Comparison of ENCODE assay signal across 9 mouse cellular contexts in the genomic region with DNA sequence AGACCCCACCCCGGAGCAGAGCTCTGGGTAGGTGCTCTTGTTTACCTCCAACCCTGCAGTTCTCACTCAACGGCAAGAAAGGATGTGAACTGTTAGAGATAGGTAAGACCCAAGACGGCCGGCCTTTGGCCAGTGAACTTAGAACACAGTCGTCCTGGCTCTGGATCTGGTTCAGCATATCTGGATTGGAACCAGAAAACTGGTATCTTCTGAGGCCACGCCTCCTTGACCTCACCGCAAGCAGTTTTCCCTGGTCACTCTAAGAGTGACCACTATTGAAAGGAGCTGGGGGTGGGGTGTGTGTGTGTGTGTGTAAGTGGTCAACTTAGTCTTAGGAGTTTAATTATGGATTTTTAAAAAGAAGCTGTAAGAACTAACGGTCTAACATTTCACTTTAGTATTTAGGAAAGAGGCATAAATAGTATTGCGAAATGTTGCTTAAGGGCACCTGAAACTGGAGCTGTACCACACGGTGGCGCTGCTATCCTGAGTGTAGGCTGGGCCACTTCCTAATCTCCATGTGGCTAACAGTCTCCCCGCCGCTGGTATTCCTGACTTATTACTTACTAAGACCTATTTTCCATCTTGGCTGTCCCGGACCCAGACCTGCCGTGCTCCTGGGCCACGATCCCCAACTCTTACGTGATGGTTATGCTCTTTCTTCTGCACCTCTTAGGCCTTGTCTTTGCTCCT. TPM values are rescaled to one million over a fixed set of nuclear protein-coding genes. Genes with fewer than 3 reads are reported as not detected.
A peak's percentile ranks its signal among the peaks of the same experiment; 100 is the strongest.
DNase-seq lines count a peak whose midpoint lies in the region; ATAC-seq lines count a peak whose summit lies in the region.
"Had no signal": no experiment of that assay in that cellular context is flagged by ENCODE, and none has a peak within 500 bp of the region (broad histone marks: within the 10 kb centered on the region; RNA-seq: fewer than 3 reads in every experiment).

No protein-coding gene starts in this region.

- H3K4me2 ChIP-seq in lung, embryonic 16.5 days (ENCODE audit: low read depth, low read length) = no peak overlapping the region

- H3K9me3 ChIP-seq in lung, embryonic 16.5 days (ENCODE audit: control insufficient read depth, low read length) = no peaks in the 10 kb centered on the region

- H3K4me1 ChIP-seq in lung, embryonic 16.5 days (replicated peaks; ENCODE audit: control insufficient read depth, insufficient read depth, low read length) = no peaks in the 10 kb centered on the region

- DNase-seq in ES-CJ7 (ENCODE audit: low read depth, low spot score) = peak; percentile 79
- peak; percentile 74 for DNase-seq in c-Kit-negative CD71-positive TER-119-positive erythroid progenitor cells, embryonic 14.5 days (ENCODE audit: low read depth, low spot score)
- peak; percentile 81 for DNase-seq in fibroblast of lung, adult 2 months (ENCODE audit: low read depth)
- peak; percentile 84 for DNase-seq in heart, postnatal 4 days
- DNase-seq in layer of hippocampus, adult 9-11 months = peak; percentile 59
- DNase-seq in ovary, adult 18-20 months (ENCODE audit: low spot score) = peak; percentile 55
- DNase-seq in thymus, postnatal 25 days = peak; percentile 66

- WGBS in lung, embryonic 16.5 days = 28% methylated on average over 17 of the region's 17 CpGs

- H3K4me3 ChIP-seq in lung, embryonic 16.5 days (ENCODE audit: low read length) = no peak overlapping the region

- H3K27ac ChIP-seq in lung, embryonic 16.5 days (ENCODE audit: low read length) = no peak overlapping the region

- no peaks in the 10 kb centered on the region for H3K36me3 ChIP-seq in lung, embryonic 16.5 days (ENCODE audit: control insufficient read depth, insufficient read depth, low read length)

- peak overlapping the region; percentile 25; the same call in 1 of the 2 replicates for H3K9ac ChIP-seq in lung, embryonic 16.5 days (ENCODE audit: low read length)

- H3K27me3 ChIP-seq in lung, embryonic 16.5 days (ENCODE audit: control insufficient read depth, insufficient read depth, low read depth, low read length) = no peaks in the 10 kb centered on the region

- peak; percentile 47 for ATAC-seq in lung, embryonic 16.5 days (ENCODE audit: low read depth)

RNA-seq across cellular contexts. Expression of a gene that starts 17.9 kb away (rescaled TPM):
- not detected for total RNA-seq in heart, postnatal 4 days (2021)
- 0.30 TPM in 1 of 2 replicates, not detected in the other for polyA plus RNA-seq in lung, embryonic 16.5 days (2015; fragmentation: Nextera tagmentation; extraction: Ambion mirVana)
- total RNA-seq: layer of hippocampus, adult 18-20 months had no signal

RNA-seq across cellular contexts. Expression of a gene that starts 20.6 kb away (rescaled TPM):
- total RNA-seq in heart, postnatal 4 days (2021) = not detected
- 0.18 TPM in 1 of 2 replicates, not detected in the other for polyA plus RNA-seq in lung, embryonic 16.5 days (2015; fragmentation: Nextera tagmentation; extraction: Ambion mirVana)

RNA-seq across cellular contexts. Expression of a gene that starts 55.6 kb away (rescaled TPM):
- under 1 TPM; 0.29 to 0.50 TPM for total RNA-seq in heart, postnatal 4 days (2021)
- 2.1 and 2.4 TPM in 2 replicates for polyA plus RNA-seq in lung, embryonic 16.5 days (2015; fragmentation: Nextera tagmentation; extraction: Ambion mirVana)

RNA-seq across cellular contexts. Expression of a gene that starts 57.8 kb away (rescaled TPM):
- total RNA-seq in heart, postnatal 4 days (2021) = 10 to 100 TPM; 13.2 to 15.5 TPM
- polyA plus RNA-seq in lung, embryonic 16.5 days (2015; fragmentation: Nextera tagmentation; extraction: Ambion mirVana) = 5.5 and 7.9 TPM in 2 replicates

RNA-seq across cellular contexts. Expression of a gene that starts 59.3 kb away (rescaled TPM):
- 100 to 1,000 TPM; 862 to 957 TPM for total RNA-seq in heart, postnatal 4 days (2021)
- 90.0 and 92.0 TPM in 2 replicates for polyA plus RNA-seq in lung, embryonic 16.5 days (2015; fragmentation: Nextera tagmentation; extraction: Ambion mirVana)
